Mouse (Mus musculus) stomach, embryonic 15.5 days (tissue): ENCODE data around the gene Rps27a. TPM values are rescaled to one million over a fixed set of nuclear protein-coding genes. Genes with fewer than 3 reads are reported as not detected.

Experiments
- ATAC-seq: fragments of 200-750 bp; cut with Nextera tagmentation; 2 replicates; pipeline ENCODE4 v1.8.0; 2017; ENCODE audit warnings: low read depth, moderate number of reproducible peaks, moderate TSS enrichment; ENCODE audit not compliant: insufficient read depth, low FRiP score
- H3K27ac ChIP-seq: fragments of 300-500 bp; sonication (generic); 2 replicates; pipeline ENCODE4 v1.5.1; 2015; ENCODE audit warnings: mild to moderate bottlenecking, inconsistent platforms
- H3K27me3 ChIP-seq: fragments of 300-500 bp; sonication (generic); replicated peaks from 2 replicates; pipeline ENCODE4 v1.6.1; 2015; ENCODE audit warnings: inconsistent platforms
- H3K36me3 ChIP-seq: fragments of 300-500 bp; sonication (generic); 2 replicates; pipeline ENCODE4 v1.6.1; 2015; ENCODE audit warnings: inconsistent platforms
- H3K4me1 ChIP-seq: fragments of 300-500 bp; sonication (generic); 2 replicates; pipeline ENCODE4 v1.6.1; 2015; ENCODE audit warnings: inconsistent platforms
- H3K4me2 ChIP-seq: fragments of 300-500 bp; sonication (generic); 2 replicates; pipeline ENCODE4 v1.6.1; 2015; ENCODE audit warnings: mild to moderate bottlenecking, inconsistent platforms
- H3K4me3 ChIP-seq: fragments of 300-500 bp; sonication (generic); replicated peaks from 2 replicates; pipeline ENCODE4 v1.5.1; 2015; ENCODE audit warnings: inconsistent platforms
- H3K9ac ChIP-seq: fragments of 300-500 bp; sonication (generic); 2 replicates; pipeline ENCODE4 v1.6.1; 2015; ENCODE audit warnings: inconsistent platforms
- H3K9me3 ChIP-seq: fragments of 300-500 bp; sonication (generic); 2 replicates; pipeline ENCODE4 v1.6.1; 2016; ENCODE audit warnings: inconsistent platforms
- WGBS: fragments of 180-500 bp; shearing (Covaris S2); methylation state at CpG from one replicate; pipeline ENCODE4 v1.1.7; 2015; 5-methylcytosine and 5-hydroxymethylcytosine counted together
- polyA plus RNA-seq: library from polyadenylated mRNA; unstranded; fragments of >200 nt; fragmentation: Nextera tagmentation; extraction: Ambion mirVana; gene quantifications from 2 replicates; pipeline ENCODE4 v1.2.1, GENCODE M21; 2015

The Rps27a gene
- polyA plus RNA-seq, 1 experiment from 2014 or later = 947 TPM

- Histone ChIP-seq H3K9me3 (no peaks in the 10 kb centered on the region), H3K4me2 (no peak overlapping the region), H3K27me3 (no peaks in the 10 kb centered on the region), H3K9ac (no peak overlapping the region), H3K4me1 (no peaks in the 10 kb centered on the region), H3K36me3 (0 out of 2 replicates have a peak, but pooled peaks cover 3% of the 10 kb centered on the region), H3K27ac (no peak overlapping the region), H3K4me3 (no peak overlapping the region)
- no peak for ATAC-seq
- 88% methylated on average over 2 of the region's 2 CpGs for WGBS
Observed at GRCm38 (mm10) chr11:29504899-29505625, 42.8 kb downstream of the Rps27a start.

DNA sequence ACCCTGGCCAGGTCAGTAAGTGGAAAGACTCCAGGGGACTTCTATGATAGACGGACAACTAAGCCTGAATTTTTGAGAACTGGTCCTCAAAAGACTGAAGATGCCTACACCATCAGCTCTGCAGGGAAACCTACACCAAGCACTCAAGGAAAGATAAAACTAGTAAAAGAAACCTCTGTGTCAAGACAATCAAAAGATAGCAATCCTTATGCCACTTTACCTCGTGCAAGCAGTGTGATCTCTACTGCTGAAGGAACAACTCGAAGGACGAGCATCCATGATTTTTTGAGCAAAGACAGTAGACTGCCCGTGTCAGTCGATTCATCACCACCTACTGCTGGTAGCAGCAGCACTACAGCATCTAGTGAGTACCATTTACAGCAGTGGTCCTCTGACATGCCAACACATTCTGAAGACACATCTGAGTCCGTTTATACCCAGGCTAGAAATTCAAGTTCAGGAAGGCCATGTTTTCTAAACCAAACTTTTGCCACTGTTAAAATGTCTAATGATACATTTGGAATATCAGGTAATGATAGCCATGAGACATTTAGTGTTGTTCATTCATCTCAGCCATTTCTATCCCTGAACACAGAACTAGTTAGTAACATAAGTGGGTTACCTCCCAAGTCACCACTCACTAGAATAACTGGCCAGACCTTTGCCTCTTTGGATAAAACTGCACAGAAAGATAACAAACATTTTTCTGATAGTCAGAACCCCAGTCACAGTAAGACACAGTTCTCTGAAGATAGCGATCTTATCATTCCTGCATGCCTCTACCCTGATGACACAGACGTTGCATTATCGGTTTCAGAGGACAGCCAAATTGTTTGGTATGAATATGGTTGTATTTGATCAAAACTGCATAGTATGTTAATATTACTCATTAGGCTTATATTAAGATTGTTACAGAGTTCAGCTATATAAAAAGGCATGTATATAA, 43.7 kb downstream of the Rps27a start:
- Histone ChIP-seq H3K9ac (no peak overlapping the region), H3K27ac (no peak overlapping the region), H3K4me3 (no peak overlapping the region), H3K36me3 (0 out of 2 replicates have a peak, but pooled peaks cover 3% of the 10 kb centered on the region), H3K9me3 (no peaks in the 10 kb centered on the region), H3K4me2 (no peak overlapping the region), H3K4me1 (no peaks in the 10 kb centered on the region), H3K27me3 (no peaks in the 10 kb centered on the region)
- WGBS = 88% methylated on average over 10 of the region's 10 CpGs
- peak; percentile 22; the same call in 1 of the 2 replicates for ATAC-seq

- Histone ChIP-seq H3K9ac (no peak overlapping the region), H3K36me3 (0 out of 2 replicates have a peak, but pooled peaks cover 3% of the 10 kb centered on the region), H3K4me1 (no peaks in the 10 kb centered on the region), H3K27ac (no peak overlapping the region), H3K9me3 (no peaks in the 10 kb centered on the region), H3K4me2 (no peak overlapping the region), H3K27me3 (no peaks in the 10 kb centered on the region), H3K4me3 (no peak overlapping the region)
- 59% methylated on average over 3 of the region's 3 CpGs for whole genome bisulfite sequencing
- no peak for ATAC-seq
Observed at GRCm38 (mm10) chr11:29496962-29497361, 50.9 kb downstream of the Rps27a start.

Other genes with a start within 250 kb of the Rps27a start
- 26.9 and 29.6 TPM in 2 replicates for gene Ccdc88a, start 174.5 kb downstream of the Rps27a start, polyA plus RNA-seq
- 32.3 and 33.8 TPM in 2 replicates for gene Prorsd1, start 33.1 kb downstream of the Rps27a start, polyA plus RNA-seq
- 47.1 and 47.3 TPM in 2 replicates for gene Mtif2, start 21.7 kb downstream of the Rps27a start, polyA plus RNA-seq
- gene Clhc1, start 159 bp downstream of the Rps27a start, polyA plus RNA-seq = 0.08 and 0.17 TPM in 2 replicates
- gene Rtn4, start 144.8 kb upstream of the Rps27a start, polyA plus RNA-seq = 57.1 and 63.7 TPM in 2 replicates